Mouse (Mus musculus) bone marrow, adult 2 months (tissue): Measurements from ENCODE around the gene E130114P18Rik.

Experiments
- CTCF ChIP-seq: fragments of 200-500 bp; IDR thresholded peaks from 2 replicates; pipeline ENCODE4 v1.5.1; 2011; ENCODE audit warnings: low read length, control low read depth; ENCODE audit not compliant: control insufficient read depth, insufficient read depth
- POLR2A ChIP-seq: fragments of 200-500 bp; IDR thresholded peaks from 2 replicates; pipeline ENCODE4 v1.6.1; 2011; ENCODE audit warnings: low read depth, mild to moderate bottlenecking, control low read depth, low read length, borderline replicate concordance; ENCODE audit not compliant: control insufficient read depth

GRCm38 (mm10) chr4:97661611-97662273, 116.1 kb downstream of the E130114P18Rik start:
- TF ChIP-seq POLR2A (no peak), CTCF (no peak)
